Comparison of ENCODE assay signal across 18 mouse cellular contexts in the genomic region with DNA sequence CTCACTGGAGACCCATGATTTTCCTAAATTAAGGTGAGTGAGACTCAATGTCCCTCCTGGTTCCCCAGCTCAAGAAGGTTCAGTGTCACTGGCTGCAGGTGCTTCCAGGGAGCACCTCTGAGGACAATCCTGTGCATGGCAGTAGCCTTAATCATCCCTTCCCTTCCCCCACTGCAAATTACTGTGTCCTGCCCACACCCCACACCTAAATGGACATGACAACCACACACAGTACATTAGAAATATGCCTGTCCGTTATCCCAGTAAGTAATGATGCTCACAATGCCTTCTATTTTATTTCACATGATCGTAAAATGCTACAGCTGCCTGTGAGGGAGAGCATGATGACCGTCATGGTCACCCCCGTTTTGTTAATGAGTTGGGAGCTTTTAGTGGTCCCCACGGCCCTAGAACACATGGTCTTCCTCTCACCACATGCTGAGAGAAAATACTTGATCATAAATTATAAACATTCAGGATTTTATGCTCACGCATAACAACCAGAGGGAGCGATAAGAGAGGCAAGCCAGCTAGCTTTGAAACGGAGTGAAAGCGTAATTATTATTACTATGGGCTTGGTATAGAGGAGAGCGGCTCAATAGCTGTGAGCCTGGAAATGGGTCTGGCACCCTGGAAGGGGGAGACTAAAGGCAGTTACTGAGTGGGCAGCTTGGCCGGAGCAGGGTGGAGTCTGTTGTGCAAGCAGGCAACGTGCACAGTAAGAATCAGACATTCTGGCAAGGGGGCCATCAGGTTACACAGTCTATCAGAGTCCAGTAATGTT.
DNase-seq lines count a peak whose midpoint lies in the region; ATAC-seq lines count a peak whose summit lies in the region.
"Had no signal": no experiment of that assay in that cellular context is flagged by ENCODE, and none has a peak within 500 bp of the region (broad histone marks: within the 10 kb centered on the region; RNA-seq: fewer than 3 reads in every experiment).

No protein-coding gene starts in this region.

- intact Hi-C loops in heart, postnatal 36 days (cut with DNase I): no loop called here

- H3K4me3 ChIP-seq in hindbrain, embryonic 13.5 days: no peak overlapping the region
- H3K4me3 ChIP-seq in hindbrain, embryonic 10.5 days: no peak overlapping the region
- H3K4me3 ChIP-seq in limb, embryonic 12.5 days (replicated peaks): no peak overlapping the region
- H3K4me3 ChIP-seq in neural tube, embryonic 12.5 days: no peak overlapping the region
- H3K4me3 ChIP-seq: embryonic facial prominence, embryonic 10.5 days; heart, embryonic 13.5 days had no signal

- H3K36me3 ChIP-seq in hindbrain, embryonic 13.5 days: no peaks in the 10 kb centered on the region
- no peaks in the 10 kb centered on the region for H3K36me3 ChIP-seq in hindbrain, embryonic 10.5 days
- no peaks in the 10 kb centered on the region for H3K36me3 ChIP-seq in limb, embryonic 12.5 days
- H3K36me3 ChIP-seq in neural tube, embryonic 12.5 days: no peaks in the 10 kb centered on the region
- H3K36me3 ChIP-seq: embryonic facial prominence, embryonic 10.5 days; heart, embryonic 13.5 days had no signal

- peak overlapping the region; percentile 59 for H3K27ac ChIP-seq in hindbrain, embryonic 13.5 days
- H3K27ac ChIP-seq in hindbrain, embryonic 10.5 days: no peak overlapping the region
- H3K27ac ChIP-seq in limb, embryonic 12.5 days: no peak overlapping the region
- peak overlapping the region; percentile 32 for H3K27ac ChIP-seq in neural tube, embryonic 12.5 days
- H3K27ac ChIP-seq: embryonic facial prominence, embryonic 10.5 days; heart, embryonic 13.5 days had no signal

- no peak overlapping the region for H3K4me2 ChIP-seq in hindbrain, embryonic 13.5 days
- H3K4me2 ChIP-seq in limb, embryonic 12.5 days: no peak overlapping the region
- no peak overlapping the region for H3K4me2 ChIP-seq in neural tube, embryonic 12.5 days (replicated peaks)
- H3K4me2 ChIP-seq: heart, embryonic 13.5 days; liver, embryonic 11.5 days had no signal

- H3K9ac ChIP-seq in hindbrain, embryonic 13.5 days: no peak overlapping the region
- H3K9ac ChIP-seq in limb, embryonic 12.5 days (replicated peaks): no peak overlapping the region
- no peak overlapping the region for H3K9ac ChIP-seq in neural tube, embryonic 12.5 days
- H3K9ac ChIP-seq: heart, embryonic 13.5 days had no signal

- peak; percentile 49; the same call in 1 of the 2 replicates for ATAC-seq in hindbrain, embryonic 13.5 days (ENCODE audit: low FRiP score)
- ATAC-seq in limb, embryonic 12.5 days (ENCODE audit: insufficient number of reproducible peaks, insufficient read depth, low FRiP score, low TSS enrichment, low read depth): 0 out of 2 replicates have a peak, but pooled peaks have one; percentile 26
- peak; percentile 85 for ATAC-seq in neural tube, embryonic 12.5 days (ENCODE audit: low FRiP score, low read depth)
- ATAC-seq: forebrain, embryonic 14.5 days; intestine, postnatal 0 days had no signal

- H3K9me3 ChIP-seq in hindbrain, embryonic 13.5 days: no peaks in the 10 kb centered on the region
- H3K9me3 ChIP-seq in hindbrain, embryonic 10.5 days: no peaks in the 10 kb centered on the region
- no peaks in the 10 kb centered on the region for H3K9me3 ChIP-seq in limb, embryonic 12.5 days
- no peaks in the 10 kb centered on the region for H3K9me3 ChIP-seq in neural tube, embryonic 12.5 days
- H3K9me3 ChIP-seq: embryonic facial prominence, embryonic 10.5 days; heart, embryonic 13.5 days had no signal

- 52% methylated on average over 12 of the region's 12 CpGs for whole genome bisulfite sequencing in hindbrain, embryonic 13.5 days
- 86% methylated on average over 12 of the region's 12 CpGs for WGBS in hindbrain, embryonic 10.5 days
- 33% methylated on average over 12 of the region's 12 CpGs for WGBS in limb, embryonic 12.5 days
- 30% methylated on average over 12 of the region's 12 CpGs for WGBS in neural tube, embryonic 12.5 days

- DNase-seq in hindbrain, embryonic 10.5 days (ENCODE audit: low spot score): no peak
- peak; percentile 54 to 59 for DNase-seq in kidney, postnatal 4 days
- no peak for DNase-seq in kidney, adult 18-20 months
- DNase-seq in heart, postnatal 36 days: no peak
- DNase-seq: adrenal gland, postnatal 10 days; B cell, adult 2 months; cerebellum, adult 18-20 months; heart, postnatal 4 days; lung, adult 2 months; lung, postnatal 36 days had no signal

- H3K27me3 ChIP-seq in hindbrain, embryonic 13.5 days: no peaks in the 10 kb centered on the region
- H3K27me3 ChIP-seq in hindbrain, embryonic 10.5 days (ENCODE audit: insufficient read depth, poor library complexity, severe bottlenecking): no peaks in the 10 kb centered on the region
- peaks cover 3% of the 10 kb centered on the region; the same call in 1 of the 2 replicates for H3K27me3 ChIP-seq in limb, embryonic 12.5 days
- H3K27me3 ChIP-seq in neural tube, embryonic 12.5 days (replicated peaks): no peaks in the 10 kb centered on the region
- H3K27me3 ChIP-seq: heart, embryonic 13.5 days had no signal

- peaks cover 22% of the 10 kb centered on the region for H3K4me1 ChIP-seq in hindbrain, embryonic 13.5 days (replicated peaks)
- no peaks in the 10 kb centered on the region for H3K4me1 ChIP-seq in hindbrain, embryonic 10.5 days (replicated peaks)
- peaks cover 7% of the 10 kb centered on the region for H3K4me1 ChIP-seq in limb, embryonic 12.5 days (replicated peaks)
- H3K4me1 ChIP-seq in neural tube, embryonic 12.5 days: peaks cover 12% of the 10 kb centered on the region
- H3K4me1 ChIP-seq: heart, embryonic 13.5 days had no signal

Comparison
In these comparisons a context has a peak if more than half of its experiments do, and no peak if none do; other contexts are left out.
1. H3K27ac ChIP-seq: peak in hindbrain, embryonic 13.5 days (single experiment) and neural tube, embryonic 12.5 days (single experiment); none in hindbrain, embryonic 10.5 days (single experiment) and limb, embryonic 12.5 days (single experiment).
2. DNase-seq: peak in kidney, postnatal 4 days (2 of 2); none in hindbrain, embryonic 10.5 days (single experiment), kidney, adult 18-20 months (single experiment) and heart, postnatal 36 days (0 of 2).
3. ATAC-seq: peak in every context shown above with its lines; median percentile 85 in neural tube, embryonic 12.5 days; 49 in hindbrain, embryonic 13.5 days; 26 in limb, embryonic 12.5 days.